Mouse (Mus musculus): ENCODE data around the gene Slc4a3. TPM values are rescaled to one million over a fixed set of nuclear protein-coding genes. Genes with fewer than 3 reads are reported as not detected.

Slc4a3 gene
- polyA plus RNA-seq, 1 experiment from 2014 or later = 20.8 TPM

DNA sequence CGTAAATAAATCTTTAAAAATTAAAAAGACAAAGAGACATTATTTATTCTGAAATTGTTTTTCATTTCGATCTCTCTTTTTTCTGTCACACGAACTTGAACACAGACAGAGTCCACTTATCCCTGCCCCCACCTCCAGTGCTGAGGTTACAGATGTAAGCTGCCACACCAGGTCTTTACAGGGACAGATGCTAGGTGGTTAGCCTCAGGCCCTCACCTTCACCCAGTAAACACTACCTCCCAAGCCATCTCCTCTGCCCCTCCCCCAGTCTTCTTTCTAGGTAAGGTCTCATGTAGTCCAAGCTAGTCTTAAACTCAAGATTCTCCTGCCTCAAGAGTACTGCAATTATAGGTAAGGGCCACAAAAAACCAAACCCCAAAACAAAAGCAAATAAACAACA, 33.5 kb upstream of the Slc4a3 start:
- H3K4me1 ChIP-seq (ENCODE audit: control insufficient read depth in 2 of 2, insufficient read depth in 2 of 2, low read length in 2 of 2) = peaks cover 38 to 53% of the 10 kb centered on the region in 2 experiments

DNA sequence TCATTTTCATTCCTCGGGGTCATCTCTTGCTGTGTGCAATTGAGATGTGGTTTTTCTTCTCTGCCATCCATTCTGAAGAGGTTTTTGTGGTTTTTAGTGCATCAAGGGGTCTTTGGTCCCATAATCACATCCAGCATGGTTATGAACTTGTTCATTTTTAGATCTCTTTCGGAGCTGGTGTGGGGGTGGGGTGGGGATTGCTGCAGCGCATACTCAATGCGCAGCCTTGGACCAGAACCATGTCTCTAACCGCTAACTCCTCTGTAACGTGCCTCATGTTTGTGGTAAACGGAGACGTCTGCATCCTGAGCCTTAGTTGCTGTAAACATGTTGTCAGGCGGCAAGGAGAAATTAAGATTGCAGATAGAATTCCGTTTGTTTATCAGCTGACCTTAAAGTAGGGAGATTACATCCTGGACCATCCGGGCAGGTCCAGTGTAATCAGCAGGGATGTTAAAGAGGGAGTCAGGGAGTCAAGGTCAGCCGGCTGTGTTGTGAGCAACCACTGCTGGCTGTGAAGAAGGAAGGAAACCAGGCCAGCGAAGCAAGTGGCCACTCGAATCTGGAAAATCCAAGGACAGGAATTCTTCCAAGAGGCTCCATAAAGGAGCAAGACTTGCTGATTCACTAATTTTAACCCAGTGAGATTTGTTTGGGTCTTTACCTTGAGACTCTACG, 29.2 kb upstream of the Slc4a3 start:
- H3K4me2 ChIP-seq (ENCODE audit: low read length) = no peak overlapping the region
- H3K9ac ChIP-seq (ENCODE audit: low read length) = peak overlapping the region; percentile 38; the same call in 1 of the 2 replicates
- WGBS = 44% methylated on average over 15 of the region's 15 CpGs
- no peaks in the 10 kb centered on the region for H3K36me3 ChIP-seq (ENCODE audit: control insufficient read depth, insufficient read depth, low read length)
- H3K27me3 ChIP-seq (ENCODE audit: control insufficient read depth, insufficient read depth, low read length) = no peaks in the 10 kb centered on the region
- no peak overlapping the region for H3K4me3 ChIP-seq (ENCODE audit: control insufficient read depth in 1 of 2, insufficient read depth in 1 of 2, low read depth in 1 of 2, low read length in 2 of 2)
- peak overlapping the region; percentile 23 to 68 for H3K27ac ChIP-seq (replicated peaks in 1 of 2; ENCODE audit: control insufficient read depth in 1 of 2, insufficient read depth in 1 of 2, low read depth in 2 of 2, low read length in 2 of 2)
- no peaks in the 10 kb centered on the region for H3K9me3 ChIP-seq (ENCODE audit: control insufficient read depth, low read length)
- peaks cover 31 to 45% of the 10 kb centered on the region in 2 experiments for H3K4me1 ChIP-seq (ENCODE audit: control insufficient read depth in 2 of 2, insufficient read depth in 2 of 2, low read length in 2 of 2)
- ATAC-seq (ENCODE audit: insufficient number of reproducible peaks, insufficient read depth, low FRiP score, low read depth) = no peak

More for the DNA sequence above, 33.5 kb upstream of the Slc4a3 start:
- Histone ChIP-seq H3K27ac (replicated peaks in 1 of 2; ENCODE audit: control insufficient read depth in 1 of 2, insufficient read depth in 1 of 2, low read depth in 2 of 2, low read length in 2 of 2) (peak overlapping the region; percentile 1 to 97; a peak in 3 of 4 replicates), H3K4me3 (ENCODE audit: control insufficient read depth in 1 of 2, insufficient read depth in 1 of 2, low read depth in 1 of 2, low read length in 2 of 2) (no peak overlapping the region), H3K4me2 (ENCODE audit: low read length) (no peak overlapping the region), H3K27me3 (ENCODE audit: control insufficient read depth, insufficient read depth, low read length) (no peaks in the 10 kb centered on the region), H3K9ac (ENCODE audit: low read length) (no peak overlapping the region), H3K9me3 (ENCODE audit: control insufficient read depth, low read length) (no peaks in the 10 kb centered on the region), H3K36me3 (ENCODE audit: control insufficient read depth, insufficient read depth, low read length) (no peaks in the 10 kb centered on the region)
- WGBS = 92% methylated on average over 3 of the region's 3 CpGs
- no peak for ATAC-seq (ENCODE audit: insufficient number of reproducible peaks, insufficient read depth, low FRiP score, low read depth)

DNA sequence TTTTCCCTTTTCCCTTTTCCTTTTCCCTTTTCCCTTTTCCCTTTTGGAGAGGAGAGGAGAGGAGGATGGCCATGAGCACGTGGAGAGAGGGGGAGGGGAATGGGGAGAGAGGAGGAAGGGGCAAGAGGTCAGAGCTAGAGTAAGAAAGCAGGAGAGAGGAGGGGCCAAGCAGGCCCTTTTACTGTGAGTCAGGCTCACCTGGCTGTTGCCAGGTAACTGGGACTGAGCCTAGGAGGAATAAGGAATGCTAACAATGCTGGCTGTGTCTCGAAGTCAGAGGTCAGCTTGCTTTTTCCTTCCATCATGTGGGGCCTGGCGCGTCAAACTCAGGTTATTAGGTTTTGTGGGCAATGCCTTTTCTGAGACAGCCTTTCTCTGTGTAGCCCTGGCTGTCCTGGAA, 28.1 kb upstream of the Slc4a3 start:
- Histone ChIP-seq H3K4me3 (ENCODE audit: control insufficient read depth in 1 of 2, insufficient read depth in 1 of 2, low read depth in 1 of 2, low read length in 2 of 2) (no peak overlapping the region), H3K27ac (replicated peaks in 1 of 2; ENCODE audit: control insufficient read depth in 1 of 2, insufficient read depth in 1 of 2, low read depth in 2 of 2, low read length in 2 of 2) (0 out of 4 replicates have a peak overlapping the region, but pooled peaks of 1 of the 2 experiments have one; percentile 24), H3K9ac (ENCODE audit: low read length) (no peak overlapping the region), H3K4me2 (ENCODE audit: low read length) (no peak overlapping the region), H3K9me3 (ENCODE audit: control insufficient read depth, low read length) (no peaks in the 10 kb centered on the region), H3K27me3 (ENCODE audit: control insufficient read depth, insufficient read depth, low read length) (no peaks in the 10 kb centered on the region), H3K4me1 (ENCODE audit: control insufficient read depth in 2 of 2, insufficient read depth in 2 of 2, low read length in 2 of 2) (peaks cover 27 to 43% of the 10 kb centered on the region in 2 experiments), H3K36me3 (ENCODE audit: control insufficient read depth, insufficient read depth, low read length) (no peaks in the 10 kb centered on the region)
- 71% methylated on average over 4 of the region's 4 CpGs for WGBS
- ATAC-seq (ENCODE audit: insufficient number of reproducible peaks, insufficient read depth, low FRiP score, low read depth) = no peak

DNA sequence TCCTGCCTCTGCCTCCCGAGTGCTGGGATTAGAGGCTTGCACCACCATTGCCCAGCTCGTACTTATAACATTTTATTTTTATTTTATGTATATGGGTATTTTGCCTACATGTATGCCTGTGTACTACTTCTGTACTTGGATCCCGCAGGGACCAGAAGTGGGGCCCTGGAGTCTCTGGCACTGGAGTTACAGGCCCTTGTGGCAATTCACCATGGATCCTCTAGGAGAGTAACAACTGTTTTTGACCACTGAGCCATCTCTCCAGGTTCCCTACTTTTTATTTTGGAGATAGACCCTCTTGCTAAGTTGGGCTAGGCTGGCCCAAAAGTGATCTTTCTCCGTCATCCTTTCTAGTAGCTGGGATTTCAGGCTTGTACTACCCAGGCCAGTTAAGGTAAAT, 27.6 kb upstream of the Slc4a3 start:
- peaks cover 25 to 42% of the 10 kb centered on the region in 2 experiments for H3K4me1 ChIP-seq (ENCODE audit: control insufficient read depth in 2 of 2, insufficient read depth in 2 of 2, low read length in 2 of 2)
- ATAC-seq (ENCODE audit: insufficient number of reproducible peaks, insufficient read depth, low FRiP score, low read depth) = no peak
- 90% methylated on average over 4 of the region's 4 CpGs for WGBS

DNA sequence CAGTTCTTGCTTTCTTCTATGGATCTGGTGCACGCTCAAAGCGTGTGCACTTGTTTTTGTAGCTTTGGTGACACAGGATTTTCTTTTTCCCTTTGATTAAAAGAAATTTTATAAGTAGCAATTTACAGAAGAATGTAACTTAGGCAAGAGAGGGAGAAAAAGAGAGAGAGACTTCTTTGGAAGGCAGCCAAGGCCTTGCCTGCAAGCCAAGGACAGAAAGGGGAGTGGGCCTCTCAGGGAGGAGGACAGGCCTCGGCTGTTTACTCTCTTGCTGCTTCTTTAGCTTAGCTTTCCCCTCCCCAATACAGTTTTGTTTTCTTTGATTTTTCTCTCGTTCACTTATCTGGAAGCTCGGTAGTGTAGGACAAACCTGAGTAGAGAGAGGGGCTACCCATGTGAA, 26.5 kb upstream of the Slc4a3 start:
- Histone ChIP-seq H3K27me3 (ENCODE audit: control insufficient read depth, insufficient read depth, low read length) (no peaks in the 10 kb centered on the region), H3K9me3 (ENCODE audit: control insufficient read depth, low read length) (no peaks in the 10 kb centered on the region), H3K4me1 (ENCODE audit: control insufficient read depth in 2 of 2, insufficient read depth in 2 of 2, low read length in 2 of 2) (peaks cover 25 to 42% of the 10 kb centered on the region in 2 experiments), H3K4me2 (ENCODE audit: low read length) (no peak overlapping the region), H3K9ac (ENCODE audit: low read length) (peak overlapping the region; percentile 38; the same call in 1 of the 2 replicates), H3K36me3 (ENCODE audit: control insufficient read depth, insufficient read depth, low read length) (no peaks in the 10 kb centered on the region), H3K4me3 (ENCODE audit: control insufficient read depth in 1 of 2, insufficient read depth in 1 of 2, low read depth in 1 of 2, low read length in 2 of 2) (no peak overlapping the region), H3K27ac (replicated peaks in 1 of 2; ENCODE audit: control insufficient read depth in 1 of 2, insufficient read depth in 1 of 2, low read depth in 2 of 2, low read length in 2 of 2) (peak overlapping the region; percentile 72 to 99)
- WGBS = 42% methylated on average over 5 of the region's 5 CpGs
- no peak for ATAC-seq (ENCODE audit: insufficient number of reproducible peaks, insufficient read depth, low FRiP score, low read depth)

More for the DNA sequence above, 27.6 kb upstream of the Slc4a3 start:
- H3K9me3 ChIP-seq (ENCODE audit: control insufficient read depth, low read length) = no peaks in the 10 kb centered on the region
- no peak overlapping the region for H3K9ac ChIP-seq (ENCODE audit: low read length)
- H3K27ac ChIP-seq (replicated peaks in 1 of 2; ENCODE audit: control insufficient read depth in 1 of 2, insufficient read depth in 1 of 2, low read depth in 2 of 2, low read length in 2 of 2) = 0 out of 4 replicates have a peak overlapping the region, but pooled peaks of 1 of the 2 experiments have one; percentile 24
- H3K27me3 ChIP-seq (ENCODE audit: control insufficient read depth, insufficient read depth, low read length) = no peaks in the 10 kb centered on the region
- H3K36me3 ChIP-seq (ENCODE audit: control insufficient read depth, insufficient read depth, low read length) = no peaks in the 10 kb centered on the region
- H3K4me3 ChIP-seq (ENCODE audit: control insufficient read depth in 1 of 2, insufficient read depth in 1 of 2, low read depth in 1 of 2, low read length in 2 of 2) = no peak overlapping the region
- H3K4me2 ChIP-seq (ENCODE audit: low read length) = no peak overlapping the region

DNA sequence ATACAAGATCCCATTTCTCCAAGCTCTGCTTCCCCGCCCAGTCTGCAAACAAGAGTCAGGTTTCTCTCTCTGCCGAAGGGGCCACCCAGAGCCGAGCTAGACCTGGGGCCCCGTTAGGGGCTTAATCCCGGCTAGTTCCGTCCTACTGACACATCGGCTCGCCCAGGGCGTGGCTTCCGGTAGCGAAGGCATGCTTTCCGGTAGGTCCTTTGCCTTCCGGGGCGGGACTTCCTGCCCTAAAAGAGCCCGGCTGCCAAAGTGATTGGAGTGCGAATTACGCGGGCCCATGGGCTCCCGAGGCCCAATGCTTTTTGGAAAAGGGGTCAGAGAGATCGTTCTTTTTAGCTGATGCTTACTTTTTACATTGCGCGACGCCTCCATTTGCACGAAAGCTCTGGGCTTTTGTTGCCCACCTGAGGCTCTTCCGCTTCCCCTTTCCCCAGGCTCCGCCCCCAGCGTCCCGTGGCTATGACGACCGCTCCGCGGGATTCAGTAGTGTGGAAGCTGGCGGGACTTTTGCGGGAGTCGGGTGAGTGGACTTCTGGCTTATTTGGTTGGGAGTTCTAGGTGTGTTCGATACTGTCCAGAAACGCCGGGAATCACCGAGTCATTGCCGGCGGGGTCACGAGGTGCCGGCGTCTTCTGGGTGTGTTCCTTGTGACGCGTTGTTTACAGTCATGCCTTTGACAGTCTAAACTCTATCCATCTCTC, 24.6 kb upstream of the Slc4a3 start, which contains the start of gene Stk11ip:
Gene Stk11ip, plus strand, starts transcription at position 209 of the 711 bp plus-strand sequence.
- under 1% methylated on average over 46 of the region's 46 CpGs for WGBS
- Histone ChIP-seq H3K4me3 (ENCODE audit: control insufficient read depth in 1 of 2, insufficient read depth in 1 of 2, low read depth in 1 of 2, low read length in 2 of 2) (peak within 1 kb of the TSS; percentile 70 to 91), H3K4me1 (ENCODE audit: control insufficient read depth in 2 of 2, insufficient read depth in 2 of 2, low read length in 2 of 2) (peaks cover 22 to 33% of the 10 kb centered on the region in 2 experiments), H3K4me2 (ENCODE audit: low read length) (peak within 1 kb of the TSS; percentile 86), H3K27ac (replicated peaks in 1 of 2; ENCODE audit: control insufficient read depth in 1 of 2, insufficient read depth in 1 of 2, low read depth in 2 of 2, low read length in 2 of 2) (peak within 1 kb of the TSS; percentile 99), H3K36me3 (ENCODE audit: control insufficient read depth, insufficient read depth, low read length) (peaks cover 16% of the 10 kb centered on the region), H3K9ac (ENCODE audit: low read length) (peak within 1 kb of the TSS; percentile 71), H3K9me3 (ENCODE audit: control insufficient read depth, low read length) (no peaks in the 10 kb centered on the region), H3K27me3 (ENCODE audit: control insufficient read depth, insufficient read depth, low read length) (no peaks in the 10 kb centered on the region)
- ATAC-seq (ENCODE audit: insufficient number of reproducible peaks, insufficient read depth, low FRiP score, low read depth) = peak; percentile 94

DNA sequence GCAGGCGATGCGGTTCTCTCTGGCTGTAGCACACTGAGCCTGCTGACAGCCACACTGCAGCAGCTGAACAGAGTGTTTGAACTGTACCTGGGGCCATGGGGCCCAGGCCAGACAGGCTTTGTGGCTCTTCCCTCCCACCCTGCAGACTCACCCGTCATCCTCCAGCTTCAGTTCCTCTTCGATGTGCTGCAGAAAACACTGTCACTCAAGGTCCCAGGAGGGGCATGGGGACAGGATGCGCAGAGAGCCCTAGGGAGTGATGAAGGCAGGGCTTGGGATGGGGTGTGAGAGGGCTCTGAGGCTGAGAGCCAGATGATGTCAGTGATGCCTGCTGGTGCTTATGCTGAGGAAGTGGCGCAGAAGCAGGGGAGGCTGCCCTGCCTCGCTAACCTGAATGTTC, 21.4 kb upstream of the Slc4a3 start:
- Histone ChIP-seq H3K4me1 (ENCODE audit: control insufficient read depth in 2 of 2, insufficient read depth in 2 of 2, low read length in 2 of 2) (peaks cover 10 to 17% of the 10 kb centered on the region in 2 experiments), H3K4me2 (ENCODE audit: low read length) (no peak overlapping the region), H3K4me3 (ENCODE audit: control insufficient read depth in 1 of 2, insufficient read depth in 1 of 2, low read depth in 1 of 2, low read length in 2 of 2) (no peak overlapping the region), H3K27me3 (ENCODE audit: control insufficient read depth, insufficient read depth, low read length) (no peaks in the 10 kb centered on the region), H3K27ac (replicated peaks in 1 of 2; ENCODE audit: control insufficient read depth in 1 of 2, insufficient read depth in 1 of 2, low read depth in 2 of 2, low read length in 2 of 2) (no peak overlapping the region), H3K9ac (ENCODE audit: low read length) (no peak overlapping the region), H3K36me3 (ENCODE audit: control insufficient read depth, insufficient read depth, low read length) (peaks cover 47% of the 10 kb centered on the region), H3K9me3 (ENCODE audit: control insufficient read depth, low read length) (no peaks in the 10 kb centered on the region)
- WGBS = 83% methylated on average over 7 of the region's 7 CpGs
- no peak for ATAC-seq (ENCODE audit: insufficient number of reproducible peaks, insufficient read depth, low FRiP score, low read depth)
